Mouse (Mus musculus): ENCODE data around the gene Mmel1.

Gene Mmel1

GRCm38 (mm10) chr4:154904185-154905071 lies 35.0 kb downstream of the Mmel1 start:
- DNase-seq (ENCODE audit: low spot score in 2 of 2) = peak; percentile 91

GRCm38 (mm10) chr4:154907833-154908232 lies 38.4 kb downstream of the Mmel1 start:
- DNase-seq (ENCODE audit: low spot score in 2 of 2) = peak; percentile 66 to 72

GRCm38 (mm10) chr4:154908490-154908889 lies 39.1 kb downstream of the Mmel1 start:
- DNase-seq (ENCODE audit: low spot score in 2 of 2) = no peak

- DNase-seq (ENCODE audit: low spot score in 2 of 2) = no peak
These were observed 41.5 kb downstream of the Mmel1 start for GRCm38 (mm10) chr4:154910606-154911522.

GRCm38 (mm10) chr4:154911644-154912043 lies 42.3 kb downstream of the Mmel1 start:
- DNase-seq (ENCODE audit: low spot score in 2 of 2) = no peak

GRCm38 (mm10) chr4:154913845-154914244 lies 44.5 kb downstream of the Mmel1 start:
- DNase-seq (ENCODE audit: low spot score in 2 of 2) = no peak

- no peak for DNase-seq (ENCODE audit: low spot score in 2 of 2)
These were observed 44.9 kb downstream of the Mmel1 start for GRCm38 (mm10) chr4:154914252-154914651.

GRCm38 (mm10) chr4:154914707-154915106 lies 45.3 kb downstream of the Mmel1 start:
- no peak for DNase-seq (ENCODE audit: low spot score in 2 of 2)

GRCm38 (mm10) chr4:154915286-154915685 lies 45.9 kb downstream of the Mmel1 start:
- DNase-seq (ENCODE audit: low spot score in 2 of 2) = no peak

GRCm38 (mm10) chr4:154916662-154917061 lies 47.3 kb downstream of the Mmel1 start:
- DNase-seq (ENCODE audit: low spot score in 2 of 2) = no peak

- DNase-seq (ENCODE audit: low spot score in 2 of 2) = no peak
These were observed 52.9 kb downstream of the Mmel1 start for GRCm38 (mm10) chr4:154922291-154922690.

- DNase-seq (ENCODE audit: low spot score in 2 of 2) = no peak
These were observed 53.5 kb downstream of the Mmel1 start for GRCm38 (mm10) chr4:154922931-154923330.

- DNase-seq (ENCODE audit: low spot score in 2 of 2) = no peak
These were observed 56.0 kb downstream of the Mmel1 start for GRCm38 (mm10) chr4:154925413-154925812.

GRCm38 (mm10) chr4:154926969-154927898 lies 57.8 kb downstream of the Mmel1 start:
- DNase-seq (ENCODE audit: low spot score in 2 of 2) = no peak

- DNase-seq (ENCODE audit: low spot score in 2 of 2) = no peak
These were observed 58.5 kb downstream of the Mmel1 start for GRCm38 (mm10) chr4:154927899-154928337.

- DNase-seq (ENCODE audit: low spot score in 2 of 2) = no peak
These were observed 59.2 kb downstream of the Mmel1 start, which contains the start of gene Tnfrsf14 for GRCm38 (mm10) chr4:154928395-154929087. TSS of gene Tnfrsf14 (minus strand) at chr4:154928563.

GRCm38 (mm10) chr4:154929088-154929660 lies 59.8 kb downstream of the Mmel1 start:
- no peak for DNase-seq (ENCODE audit: low spot score in 2 of 2)

GRCm38 (mm10) chr4:154933306-154933907 lies 64.0 kb downstream of the Mmel1 start:
- DNase-seq (ENCODE audit: low spot score in 2 of 2) = no peak

GRCm38 (mm10) chr4:154934800-154935199 lies 65.4 kb downstream of the Mmel1 start:
- no peak for DNase-seq (ENCODE audit: low spot score in 2 of 2)

GRCm38 (mm10) chr4:154935788-154936187 lies 66.4 kb downstream of the Mmel1 start:
- DNase-seq (ENCODE audit: low spot score in 2 of 2) = no peak

Measured in right cerebral cortex, adult 2 months (tissue).